Mouse (Mus musculus): Measurements from ENCODE around the gene BC107364. TPM values are rescaled to one million over a fixed set of nuclear protein-coding genes. Genes with fewer than 3 reads are reported as not detected.
"Not testable (repeated sequence)": the region's sequence is repeated elsewhere in the genome, so short reads cannot be mapped to it uniquely, and the experiment has no call there.

Gene BC107364
- polyA plus RNA-seq, 1 experiment from 2014 or later = not detected

DNA sequence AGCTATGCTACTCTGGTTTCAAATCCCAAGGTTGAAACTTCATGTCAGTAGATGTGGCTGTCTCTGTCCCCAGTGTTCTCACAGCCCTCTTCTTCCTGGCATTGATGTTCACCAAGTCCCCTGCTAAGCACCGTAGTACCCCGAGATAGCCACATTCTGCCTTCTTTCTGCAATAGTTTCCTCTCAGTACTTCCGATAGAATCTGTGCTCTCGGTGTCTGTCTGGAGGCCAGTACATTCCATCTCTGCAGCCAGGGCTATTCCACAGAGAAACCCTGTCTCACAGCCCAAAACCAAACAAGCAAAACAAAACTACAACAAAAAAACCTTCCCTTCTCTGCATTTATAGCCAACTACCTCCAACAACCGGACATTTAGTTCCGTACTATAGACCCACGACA, 44.1 kb upstream of the BC107364 start:
- Histone ChIP-seq H3K4me2 (ENCODE audit: low read depth, low read length) (peak overlapping the region; percentile 86), H3K4me1 (ENCODE audit: control insufficient read depth, low read depth, low read length) (peaks cover 12% of the 10 kb centered on the region), H3K36me3 (ENCODE audit: control insufficient read depth, insufficient read depth) (no peaks in the 10 kb centered on the region), H3K9ac (ENCODE audit: low read depth, low read length) (no peak overlapping the region), H3K27me3 (ENCODE audit: control insufficient read depth, insufficient read depth, low read depth, low read length) (no peaks in the 10 kb centered on the region), H3K27ac (ENCODE audit: low read length) (no peak overlapping the region), H3K9me3 (replicated peaks; ENCODE audit: control insufficient read depth, low read length) (no peaks in the 10 kb centered on the region), H3K4me3 (ENCODE audit: low read depth, low read length) (no peak overlapping the region)
- no peak for ATAC-seq (ENCODE audit: low read depth)
- WGBS (ENCODE audit: insufficient replicate concordance) = 66% methylated on average over 7 of the region's 7 CpGs

GRCm38 (mm10) chr3:96495490-96496210, 43.5 kb upstream of the BC107364 start:
- no peak overlapping the region for H3K27ac ChIP-seq (ENCODE audit: low read length)
- WGBS (ENCODE audit: insufficient replicate concordance) = 77% methylated on average over 1 of the region's 1 CpGs
- no peaks in the 10 kb centered on the region for H3K27me3 ChIP-seq (ENCODE audit: control insufficient read depth, insufficient read depth, low read depth, low read length)
- H3K4me1 ChIP-seq (ENCODE audit: control insufficient read depth, low read depth, low read length) = peaks cover 12% of the 10 kb centered on the region
- H3K9me3 ChIP-seq (replicated peaks; ENCODE audit: control insufficient read depth, low read length) = no peaks in the 10 kb centered on the region
- ATAC-seq (ENCODE audit: low read depth) = no peak
- H3K4me3 ChIP-seq (ENCODE audit: low read depth, low read length) = no peak overlapping the region
- H3K4me2 ChIP-seq (ENCODE audit: low read depth, low read length) = no peak overlapping the region
- no peak overlapping the region for H3K9ac ChIP-seq (ENCODE audit: low read depth, low read length)
- H3K36me3 ChIP-seq (ENCODE audit: control insufficient read depth, insufficient read depth) = no peaks in the 10 kb centered on the region

- H3K27me3 ChIP-seq (ENCODE audit: control insufficient read depth, insufficient read depth, low read depth, low read length) = no peaks in the 10 kb centered on the region
- peaks cover 12% of the 10 kb centered on the region for H3K4me1 ChIP-seq (ENCODE audit: control insufficient read depth, low read depth, low read length)
- H3K36me3 ChIP-seq (ENCODE audit: control insufficient read depth, insufficient read depth) = no peaks in the 10 kb centered on the region
- 87% methylated on average over 3 of the region's 3 CpGs for WGBS (ENCODE audit: insufficient replicate concordance)
- no peak overlapping the region for H3K4me2 ChIP-seq (ENCODE audit: low read depth, low read length)
- no peak overlapping the region for H3K9ac ChIP-seq (ENCODE audit: low read depth, low read length)
- no peak overlapping the region for H3K27ac ChIP-seq (ENCODE audit: low read length)
- H3K4me3 ChIP-seq (ENCODE audit: low read depth, low read length) = no peak overlapping the region
- no peaks in the 10 kb centered on the region for H3K9me3 ChIP-seq (replicated peaks; ENCODE audit: control insufficient read depth, low read length)
- ATAC-seq (ENCODE audit: low read depth) = no peak
Measured at GRCm38 (mm10) chr3:96494912-96495311, 42.8 kb upstream of the BC107364 start.

DNA sequence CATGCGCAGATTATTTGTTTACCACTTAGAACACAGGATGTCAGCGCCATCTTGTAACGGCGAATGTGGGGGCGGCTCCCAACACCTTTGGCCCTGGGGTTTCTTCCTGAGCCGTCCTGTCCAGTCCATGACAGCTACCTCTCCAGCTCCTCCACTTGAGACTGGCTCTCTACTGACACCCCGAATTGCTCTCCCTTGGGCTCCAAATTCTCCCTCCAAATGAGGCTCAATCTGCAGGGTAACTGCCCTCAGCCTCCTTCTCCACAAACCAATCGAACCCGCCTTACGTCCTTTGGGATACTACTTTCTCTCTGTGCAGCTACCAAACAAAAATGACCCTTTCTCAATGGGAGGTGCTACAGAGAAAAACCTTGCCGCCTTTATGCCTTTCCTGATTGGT, 42.4 kb upstream of the BC107364 start:
- not testable (repeated sequence) for H3K36me3 ChIP-seq (ENCODE audit: control insufficient read depth, insufficient read depth); H3K4me2 ChIP-seq (ENCODE audit: low read depth, low read length); H3K27me3 ChIP-seq (ENCODE audit: control insufficient read depth, insufficient read depth, low read depth, low read length); H3K9ac ChIP-seq (ENCODE audit: low read depth, low read length); H3K9me3 ChIP-seq (replicated peaks; ENCODE audit: control insufficient read depth, low read length); H3K27ac ChIP-seq (ENCODE audit: low read length); ATAC-seq (ENCODE audit: low read depth); H3K4me3 ChIP-seq (ENCODE audit: low read depth, low read length)
- 86% methylated on average over 5 of the region's 11 CpGs for WGBS (ENCODE audit: insufficient replicate concordance)
- H3K4me1 ChIP-seq (ENCODE audit: control insufficient read depth, low read depth, low read length) = peaks cover 12% of the 10 kb centered on the region

DNA sequence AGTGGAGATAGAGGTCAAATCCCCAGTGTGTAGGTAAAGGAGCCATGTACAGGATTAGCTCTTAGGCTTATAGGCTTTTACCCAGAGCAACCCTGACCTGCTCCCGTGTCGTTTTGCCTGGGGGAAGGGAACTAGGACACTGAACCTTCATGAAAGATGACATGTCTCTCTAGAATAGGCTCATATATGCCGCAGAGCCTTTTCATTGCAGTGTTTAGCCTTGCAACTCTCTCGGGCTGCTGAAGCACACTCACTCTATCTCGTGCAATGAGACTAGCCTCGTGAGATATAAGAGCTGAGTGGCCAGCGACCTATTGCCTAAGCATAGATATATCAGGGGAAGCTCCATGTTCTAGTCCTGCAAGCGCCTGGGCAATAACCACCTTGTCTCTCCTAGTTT, 37.5 kb upstream of the BC107364 start:
- H3K27ac ChIP-seq (ENCODE audit: low read length) = peak overlapping the region; percentile 77
- H3K4me3 ChIP-seq (ENCODE audit: low read depth, low read length); H3K9me3 ChIP-seq (replicated peaks; ENCODE audit: control insufficient read depth, low read length); H3K27me3 ChIP-seq (ENCODE audit: control insufficient read depth, insufficient read depth, low read depth, low read length); H3K36me3 ChIP-seq (ENCODE audit: control insufficient read depth, insufficient read depth); ATAC-seq (ENCODE audit: low read depth); H3K4me2 ChIP-seq (ENCODE audit: low read depth, low read length); H3K9ac ChIP-seq (ENCODE audit: low read depth, low read length): not testable (repeated sequence)
- 21% methylated on average over 5 of the region's 8 CpGs for WGBS (ENCODE audit: insufficient replicate concordance)
- peaks cover 17% of the 10 kb centered on the region for H3K4me1 ChIP-seq (ENCODE audit: control insufficient read depth, low read depth, low read length)

DNA sequence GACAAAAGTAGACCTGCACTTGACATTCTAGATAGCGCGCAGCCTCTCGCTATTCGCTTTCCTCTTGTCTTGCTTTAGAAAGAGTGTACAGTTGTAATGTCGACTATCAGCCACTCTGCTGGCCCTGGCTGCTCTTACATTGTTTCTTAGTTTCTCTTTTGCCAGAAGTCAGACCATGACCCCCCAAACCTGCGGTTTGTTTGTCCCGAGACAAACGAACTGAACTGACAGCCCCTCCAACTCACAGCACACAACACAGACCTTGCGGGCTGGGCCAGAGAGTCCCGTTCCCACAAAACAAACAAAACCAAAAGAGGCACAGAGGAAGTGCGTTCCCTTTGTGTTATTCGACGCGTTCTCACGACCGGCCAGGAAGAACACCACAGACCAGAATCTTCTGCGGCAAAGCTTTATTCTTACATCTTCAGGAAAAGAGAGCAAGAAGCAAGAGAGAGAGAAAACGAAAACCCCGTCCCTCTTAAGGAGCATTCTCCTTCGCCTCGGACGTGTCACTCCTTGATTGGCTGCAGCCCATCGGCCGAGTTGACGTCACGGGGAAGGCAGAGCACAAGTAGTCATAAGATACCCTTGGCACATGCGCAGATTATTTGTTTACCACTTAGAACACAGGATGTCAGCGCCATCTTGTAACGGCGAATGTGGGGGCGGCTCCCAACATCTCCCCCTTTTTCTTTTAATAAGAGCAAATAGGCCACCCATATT, 37.0 kb upstream of the BC107364 start:
- not testable (repeated sequence) for H3K36me3 ChIP-seq (ENCODE audit: control insufficient read depth, insufficient read depth); H3K9ac ChIP-seq (ENCODE audit: low read depth, low read length); H3K27me3 ChIP-seq (ENCODE audit: control insufficient read depth, insufficient read depth, low read depth, low read length); H3K4me2 ChIP-seq (ENCODE audit: low read depth, low read length); H3K9me3 ChIP-seq (replicated peaks; ENCODE audit: control insufficient read depth, low read length)
- WGBS (ENCODE audit: insufficient replicate concordance) = under 1% methylated on average over 9 of the region's 31 CpGs
- Histone ChIP-seq H3K27ac (ENCODE audit: low read length) (peak overlapping the region; percentile 77), H3K4me1 (ENCODE audit: control insufficient read depth, low read depth, low read length) (peaks cover 17% of the 10 kb centered on the region), H3K4me3 (ENCODE audit: low read depth, low read length) (peak overlapping the region; percentile 34; the same call in 1 of the 2 replicates)
- ATAC-seq (ENCODE audit: low read depth) = peak; percentile 66

DNA sequence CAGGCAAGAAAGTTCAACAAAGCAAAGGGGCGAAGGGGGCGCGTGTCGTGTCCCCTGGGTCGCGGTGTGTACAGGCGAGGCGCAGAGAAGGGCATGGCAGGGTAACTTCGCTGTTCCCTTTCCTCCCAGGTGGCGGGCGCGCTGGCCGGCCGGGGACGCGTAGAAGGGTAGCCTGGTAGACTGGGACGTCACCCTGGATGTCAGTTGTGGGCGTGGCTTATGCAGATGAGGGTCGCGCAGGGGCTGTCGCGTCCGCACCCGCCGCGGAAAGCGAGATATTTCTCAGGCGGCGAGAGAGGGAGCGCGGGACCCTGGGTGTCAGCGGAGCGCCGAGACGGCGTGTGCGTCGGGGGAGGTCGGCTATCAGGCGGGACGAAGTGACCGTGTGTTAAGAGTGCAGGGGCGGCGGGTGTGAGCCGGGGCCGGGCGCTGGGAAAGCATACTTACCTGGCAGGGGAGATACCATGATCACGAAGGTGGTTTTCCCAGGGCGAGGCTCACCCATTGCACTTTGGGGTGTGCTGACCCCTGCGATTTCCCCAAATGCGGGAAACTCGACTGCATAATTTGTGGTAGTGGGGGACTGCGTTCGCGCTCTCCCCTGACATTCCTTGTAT, 36.3 kb upstream of the BC107364 start:
- Histone ChIP-seq H3K4me2 (ENCODE audit: low read depth, low read length) (peak overlapping the region; percentile 92), H3K4me3 (ENCODE audit: low read depth, low read length) (peak overlapping the region; percentile 68), H3K4me1 (ENCODE audit: control insufficient read depth, low read depth, low read length) (peaks cover 17% of the 10 kb centered on the region), H3K9ac (ENCODE audit: low read depth, low read length) (peak overlapping the region; percentile 80), H3K27ac (ENCODE audit: low read length) (peak overlapping the region; percentile 97)
- not testable (repeated sequence) for H3K9me3 ChIP-seq (replicated peaks; ENCODE audit: control insufficient read depth, low read length); H3K36me3 ChIP-seq (ENCODE audit: control insufficient read depth, insufficient read depth); H3K27me3 ChIP-seq (ENCODE audit: control insufficient read depth, insufficient read depth, low read depth, low read length)
- peak; percentile 70 for ATAC-seq (ENCODE audit: low read depth)
- no CpG with 5 or more reads among the region's 55 CpGs for WGBS (ENCODE audit: insufficient replicate concordance)

- Histone ChIP-seq H3K27ac (ENCODE audit: low read length) (peak overlapping the region; percentile 97), H3K27me3 (ENCODE audit: control insufficient read depth, insufficient read depth, low read depth, low read length) (no peaks in the 10 kb centered on the region), H3K4me2 (ENCODE audit: low read depth, low read length) (peak overlapping the region; percentile 92), H3K9me3 (replicated peaks; ENCODE audit: control insufficient read depth, low read length) (no peaks in the 10 kb centered on the region), H3K9ac (ENCODE audit: low read depth, low read length) (peak overlapping the region; percentile 80), H3K36me3 (ENCODE audit: control insufficient read depth, insufficient read depth) (no peaks in the 10 kb centered on the region), H3K4me3 (ENCODE audit: low read depth, low read length) (peak overlapping the region; percentile 68), H3K4me1 (ENCODE audit: control insufficient read depth, low read depth, low read length) (peaks cover 17% of the 10 kb centered on the region)
- no peak for ATAC-seq (ENCODE audit: low read depth)
- 3% methylated on average over 25 of the region's 26 CpGs for WGBS (ENCODE audit: insufficient replicate concordance)
Measured at GRCm38 (mm10) chr3:96487596-96488289, 35.6 kb upstream of the BC107364 start.

Data from liver, embryonic 16.5 days (tissue).